Mouse (Mus musculus) intestine, embryonic 14.5 days (tissue): ENCODE data around the gene Srsf3. TPM values are rescaled to one million over a fixed set of nuclear protein-coding genes. Genes with fewer than 3 reads are reported as not detected.
A peak's percentile ranks its signal among the peaks of the same experiment; 100 is the strongest.
"Not testable (repeated sequence)": the region's sequence is repeated elsewhere in the genome, so short reads cannot be mapped to it uniquely, and the experiment has no call there.

Experiments
- ATAC-seq: fragments of 200-750 bp; cut with Nextera tagmentation; replicated peaks from 2 replicates; pipeline ENCODE4 v1.8.0; 2017; ENCODE audit warnings: low read depth, moderate number of reproducible peaks, moderate TSS enrichment, moderate library complexity; ENCODE audit not compliant: low FRiP score, low TSS enrichment
- DNase-seq: peaks from one replicate; pipeline ENCODE4 v3.0.0-alpha.2; 2018; ENCODE audit warnings: low spot score
- H3K27ac ChIP-seq: fragments of 300-500 bp; sonication (generic); 2 replicates; pipeline ENCODE4 v1.5.1; 2014; ENCODE audit warnings: low read depth, mild to moderate bottlenecking, control low read depth
- H3K27me3 ChIP-seq: fragments of 300-500 bp; sonication (generic); replicated peaks from 2 replicates; pipeline ENCODE4 v1.6.1; 2014; ENCODE audit warnings: low read length, control low read depth; ENCODE audit not compliant: control insufficient read depth, insufficient read depth
- H3K36me3 ChIP-seq: fragments of 300-500 bp; sonication (generic); 2 replicates; pipeline ENCODE4 v1.6.1; 2014; ENCODE audit warnings: low read length, control low read depth; ENCODE audit not compliant: control insufficient read depth, insufficient read depth
- H3K4me1 ChIP-seq: fragments of 300-500 bp; sonication (generic); replicated peaks from 2 replicates; pipeline ENCODE4 v1.6.1; 2014; ENCODE audit warnings: low read length, control low read depth, mixed read lengths; ENCODE audit not compliant: control insufficient read depth, insufficient read depth
- H3K4me2 ChIP-seq: fragments of 300-500 bp; sonication (generic); 2 replicates; pipeline ENCODE4 v1.6.1; 2014; ENCODE audit warnings: low read length
- H3K4me3 ChIP-seq: fragments of 300-500 bp; sonication (generic); 2 replicates; pipeline ENCODE4 v1.5.1; 2014; ENCODE audit warnings: low read depth, low read length, control low read depth, mixed read lengths
- H3K9ac ChIP-seq: fragments of 300-500 bp; sonication (generic); 2 replicates; pipeline ENCODE4 v1.6.1; 2014; ENCODE audit warnings: mild to moderate bottlenecking, low read length
- H3K9me3 ChIP-seq: fragments of 300-500 bp; sonication (generic); 2 replicates; pipeline ENCODE4 v1.6.1; 2016; ENCODE audit warnings: low read length, control low read depth; ENCODE audit not compliant: control insufficient read depth
- WGBS: fragments of 180-500 bp; shearing (Covaris S2); extraction: QIAGEN DNeasy Blood & Tissue Kit; methylation state at CpG from one replicate; pipeline ENCODE4 v1.1.7; 2014; 5-methylcytosine and 5-hydroxymethylcytosine counted together
- polyA plus RNA-seq: library from polyadenylated mRNA; unstranded; fragments of >200 nt; fragmentation: Nextera tagmentation; extraction: Ambion mirVana; gene quantifications from 2 replicates; pipeline ENCODE4 v1.2.1, GENCODE M21; 2014

Srsf3 gene
- polyA plus RNA-seq, 1 experiment from 2014 or later, result 585 TPM

DNA sequence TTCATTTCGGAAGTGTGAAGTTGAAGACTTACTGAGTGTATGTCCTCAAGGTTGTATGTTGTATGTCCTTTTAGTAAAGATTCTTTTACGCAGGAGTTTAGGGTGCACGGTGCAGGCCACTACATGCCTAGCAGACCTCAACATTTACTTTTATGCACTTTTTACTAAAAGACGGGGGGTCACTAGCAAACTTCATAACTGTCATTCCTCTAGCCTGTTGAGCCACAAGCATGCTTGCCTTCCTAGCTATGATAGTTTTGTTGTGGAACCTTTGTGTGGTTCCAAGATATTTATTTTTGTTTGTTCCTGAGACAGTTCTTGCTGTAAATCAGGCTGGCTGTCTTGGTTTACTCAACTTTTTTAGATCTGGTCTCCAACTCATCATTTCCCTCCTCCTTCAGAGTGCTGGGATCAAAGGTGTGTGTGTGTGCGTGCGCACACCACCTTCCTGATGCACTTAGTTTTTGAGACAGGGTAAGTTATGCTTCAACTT is 1.2 kb downstream of the Srsf3 start:
- H3K27ac ChIP-seq, result peak overlapping the region; percentile 99
- H3K27me3 ChIP-seq, result no peaks in the 10 kb centered on the region
- H3K9me3 ChIP-seq, result no peaks in the 10 kb centered on the region
- peak overlapping the region; percentile 100 for H3K4me3 ChIP-seq
- peak; percentile 67 for DNase-seq
- H3K9ac ChIP-seq, result peak overlapping the region; percentile 99
- no peak for ATAC-seq
- H3K4me2 ChIP-seq, result peak overlapping the region; percentile 99
- peaks cover 34% of the 10 kb centered on the region for H3K36me3 ChIP-seq
- H3K4me1 ChIP-seq, result peaks cover 21% of the 10 kb centered on the region
- under 1% methylated on average over 6 of the region's 6 CpGs for WGBS

DNA sequence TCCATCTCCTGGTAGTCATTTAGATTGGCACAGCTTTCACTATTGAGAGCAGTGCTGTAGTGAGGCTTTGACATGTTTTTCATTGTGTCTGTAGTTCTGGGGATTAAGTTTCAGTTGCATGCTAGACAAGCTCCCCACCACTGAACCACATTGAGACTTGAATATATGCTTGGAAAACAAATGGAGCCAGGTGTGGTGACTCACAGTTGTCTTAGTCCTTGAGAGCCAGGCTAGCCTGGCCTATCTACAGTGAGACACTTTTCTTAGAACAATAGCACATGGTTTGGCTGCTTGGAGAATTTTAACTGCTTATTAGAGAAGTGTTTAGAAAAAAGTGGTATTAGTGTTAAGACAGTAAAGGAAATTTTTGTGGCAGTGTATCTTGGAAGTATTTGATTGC is 1.8 kb downstream of the Srsf3 start:
- peak overlapping the region; percentile 99 for H3K9ac ChIP-seq

DNA sequence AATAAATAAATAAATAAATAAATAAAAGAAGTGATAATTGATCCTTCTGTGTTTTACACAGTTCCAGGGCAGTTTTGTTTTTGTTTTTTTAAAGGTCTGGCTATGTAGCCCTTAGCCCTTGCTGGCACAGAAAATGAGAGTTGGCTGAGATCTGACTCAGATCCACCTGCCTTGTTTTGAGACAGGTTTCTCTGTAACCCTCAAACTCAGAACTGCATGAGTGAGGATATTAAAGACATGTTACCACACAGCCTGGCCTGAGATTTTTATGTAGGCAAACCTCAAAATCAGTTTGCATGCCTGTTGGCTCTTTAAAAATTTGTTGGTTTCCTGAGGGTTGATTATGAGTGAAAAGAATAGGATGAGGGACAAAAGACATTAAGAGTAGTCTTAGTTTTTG is 3.1 kb downstream of the Srsf3 start:
- no peaks in the 10 kb centered on the region for H3K27me3 ChIP-seq

More for the DNA sequence above, 1.8 kb downstream of the Srsf3 start:
- Histone ChIP-seq H3K4me3 (peak overlapping the region; percentile 100), H3K27ac (peak overlapping the region; percentile 99), H3K4me2 (peak overlapping the region; percentile 99), H3K4me1 (peaks cover 21% of the 10 kb centered on the region), H3K9me3 (no peaks in the 10 kb centered on the region), H3K27me3 (no peaks in the 10 kb centered on the region), H3K36me3 (peaks cover 40% of the 10 kb centered on the region)
- ATAC-seq (no peak), DNase-seq (no peak)

DNA sequence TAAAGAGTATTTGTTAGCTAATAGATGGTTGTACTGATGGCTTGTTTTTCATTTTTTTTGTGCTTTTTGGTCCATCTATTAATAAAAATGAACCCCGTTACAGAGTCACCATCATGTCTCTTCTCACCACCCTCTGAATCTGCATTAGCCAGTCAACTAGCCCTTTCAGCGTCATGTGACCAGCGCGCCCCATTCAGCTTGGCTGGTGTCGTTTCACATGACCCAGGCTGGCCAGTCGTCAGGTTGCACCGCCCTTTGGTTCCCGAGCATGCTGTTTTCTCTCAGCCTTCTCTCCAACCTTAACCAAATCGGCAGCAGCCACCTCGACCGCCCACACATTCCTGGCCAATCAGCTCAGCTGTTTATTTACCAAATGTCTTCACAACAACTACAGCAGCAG is 6.9 kb downstream of the Srsf3 start:
- H3K9ac ChIP-seq, result no peak overlapping the region
- WGBS, result 67% methylated on average over 11 of the region's 11 CpGs
- H3K27me3 ChIP-seq, result no peaks in the 10 kb centered on the region
- H3K36me3 ChIP-seq, result peaks cover 85% of the 10 kb centered on the region
- peaks cover 16% of the 10 kb centered on the region for H3K4me1 ChIP-seq
- ATAC-seq (no peak), DNase-seq (no peak)
- H3K4me2 ChIP-seq, result no peak overlapping the region
- no peak overlapping the region for H3K4me3 ChIP-seq
- H3K27ac ChIP-seq, result no peak overlapping the region
- no peaks in the 10 kb centered on the region for H3K9me3 ChIP-seq

More for the DNA sequence above, 3.1 kb downstream of the Srsf3 start:
- Histone ChIP-seq H3K4me1 (peaks cover 21% of the 10 kb centered on the region), H3K4me3 (peak overlapping the region; percentile 100), H3K9ac (peak overlapping the region; percentile 99), H3K4me2 (peak overlapping the region; percentile 99), H3K9me3 (no peaks in the 10 kb centered on the region), H3K36me3 (peaks cover 52% of the 10 kb centered on the region), H3K27ac (no peak overlapping the region)
- DNase-seq (no peak), ATAC-seq (no peak)

DNA sequence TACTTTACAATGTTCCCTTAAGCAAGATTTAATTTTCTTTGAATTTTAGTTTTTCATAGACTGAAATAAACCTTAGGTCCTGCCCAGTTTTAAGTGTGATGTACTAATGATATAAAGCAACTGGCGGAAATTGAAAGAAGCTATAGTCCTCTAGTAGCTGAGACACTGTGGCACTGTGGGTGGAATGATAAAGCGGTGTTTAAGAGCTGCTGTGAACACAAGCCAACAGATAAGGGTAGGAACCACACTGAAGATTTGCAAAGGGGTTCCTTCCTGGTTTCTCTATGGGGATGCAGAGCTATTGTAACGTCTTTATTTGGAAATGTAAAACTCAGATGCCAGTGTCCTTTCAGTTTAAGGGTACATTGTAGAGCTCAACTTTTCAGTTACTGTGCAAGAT is 9.2 kb downstream of the Srsf3 start:
- not testable (repeated sequence) for H3K27ac ChIP-seq, H3K4me1 ChIP-seq, DNase-seq, ATAC-seq, H3K9ac ChIP-seq, H3K9me3 ChIP-seq, H3K4me2 ChIP-seq, H3K4me3 ChIP-seq, H3K27me3 ChIP-seq
- 87% methylated on average over 3 of the region's 3 CpGs for WGBS
- H3K36me3 ChIP-seq, result peaks cover 97% of the 10 kb centered on the region

DNA sequence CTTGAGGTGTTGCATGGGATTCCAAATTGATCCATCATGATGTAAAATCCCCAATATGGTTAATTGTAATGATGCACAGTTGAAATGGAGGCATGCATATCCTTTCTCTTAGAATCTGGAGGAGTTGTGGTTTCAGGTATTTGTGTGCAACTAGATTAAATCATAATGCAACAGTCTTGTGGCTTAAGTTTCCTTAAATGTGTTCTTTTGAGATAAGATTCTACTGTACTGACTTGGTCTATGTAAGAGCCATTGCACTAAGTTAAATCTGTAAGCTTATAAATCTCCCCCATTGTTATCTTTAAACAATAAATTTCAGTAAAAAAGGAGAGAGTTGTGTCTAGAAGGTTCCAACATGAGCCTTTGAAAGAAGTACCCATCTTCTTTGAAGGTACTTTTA is 10.1 kb downstream of the Srsf3 start:
- no peak for ATAC-seq
- H3K27ac ChIP-seq, result no peak overlapping the region
- H3K4me3 ChIP-seq, result no peak overlapping the region
- H3K9ac ChIP-seq, result no peak overlapping the region
- H3K4me2 ChIP-seq, result no peak overlapping the region
- no peaks in the 10 kb centered on the region for H3K9me3 ChIP-seq
- H3K27me3 ChIP-seq, result no peaks in the 10 kb centered on the region
- peaks cover under 1% of the 10 kb centered on the region; the same call in 1 of the 2 replicates for H3K4me1 ChIP-seq
- DNase-seq, result no peak
- peaks cover 97% of the 10 kb centered on the region for H3K36me3 ChIP-seq

DNA sequence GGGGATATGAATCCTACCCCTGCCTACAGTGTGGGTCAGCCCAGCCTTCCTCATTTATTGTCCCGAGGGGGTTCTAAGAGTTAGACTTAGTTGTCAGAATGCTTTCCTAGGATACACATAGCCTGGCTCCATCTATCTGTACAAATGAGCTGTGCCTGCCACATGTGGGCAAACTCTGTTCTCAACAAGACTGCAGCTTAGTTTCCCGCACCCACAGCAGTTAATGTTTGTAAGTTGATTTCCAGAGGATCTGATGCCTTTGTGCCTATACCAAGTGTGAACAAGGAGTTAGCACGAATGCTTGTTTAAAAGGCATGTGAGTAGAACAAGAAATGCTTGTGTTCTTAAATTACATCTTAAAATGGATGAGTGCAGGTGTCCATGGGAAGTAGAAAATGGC is 11.2 kb downstream of the Srsf3 start:
- peaks cover 89% of the 10 kb centered on the region for H3K36me3 ChIP-seq
- H3K9me3 ChIP-seq, result no peaks in the 10 kb centered on the region
- no peaks in the 10 kb centered on the region for H3K4me1 ChIP-seq
- WGBS, result 86% methylated on average over 3 of the region's 3 CpGs
- DNase-seq (no peak), ATAC-seq (no peak)
- no peak overlapping the region for H3K9ac ChIP-seq
- H3K4me2 ChIP-seq, result no peak overlapping the region
- H3K4me3 ChIP-seq, result no peak overlapping the region
- no peak overlapping the region for H3K27ac ChIP-seq
- no peaks in the 10 kb centered on the region for H3K27me3 ChIP-seq

DNA sequence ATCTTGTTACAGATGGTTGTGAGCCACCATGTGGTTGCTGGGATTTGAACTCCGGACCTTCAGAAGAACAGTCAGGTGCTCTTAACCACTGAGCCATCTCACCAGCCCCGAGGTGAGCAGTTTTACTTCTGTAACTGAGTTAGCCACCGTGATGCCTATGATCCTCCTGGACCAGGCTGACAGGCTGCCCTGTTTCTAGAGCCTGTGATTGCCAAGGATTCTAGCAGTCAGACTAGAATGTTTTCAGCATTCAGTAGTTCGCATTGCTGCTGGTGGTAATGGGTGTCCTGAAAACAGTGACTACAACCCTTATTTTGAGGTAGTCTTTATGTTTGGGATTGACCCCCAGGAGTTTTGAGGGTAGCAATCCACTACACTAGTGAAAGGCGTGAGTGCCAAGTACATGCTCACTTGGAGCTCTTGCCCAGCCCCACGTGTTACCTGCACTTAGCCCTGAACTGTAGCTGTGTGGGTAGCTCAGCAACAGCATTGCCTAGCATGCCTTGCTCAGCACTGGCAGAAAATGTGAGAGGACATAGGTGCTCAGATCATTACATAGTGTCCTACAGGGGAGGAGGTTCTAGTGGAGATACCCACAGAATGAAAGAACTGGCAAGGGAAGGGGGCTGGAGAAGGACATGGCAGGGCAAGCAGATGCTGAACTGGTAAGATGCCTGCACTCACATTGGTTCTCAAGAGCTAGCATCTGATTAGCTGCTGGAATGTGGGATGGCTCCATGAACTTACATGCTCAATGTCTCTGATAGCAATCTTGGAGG is 11.9 kb downstream of the Srsf3 start:
- ATAC-seq, result no peak
- H3K4me1 ChIP-seq, result no peaks in the 10 kb centered on the region; the same call in 1 of the 2 replicates
- no peaks in the 10 kb centered on the region for H3K9me3 ChIP-seq

DNA sequence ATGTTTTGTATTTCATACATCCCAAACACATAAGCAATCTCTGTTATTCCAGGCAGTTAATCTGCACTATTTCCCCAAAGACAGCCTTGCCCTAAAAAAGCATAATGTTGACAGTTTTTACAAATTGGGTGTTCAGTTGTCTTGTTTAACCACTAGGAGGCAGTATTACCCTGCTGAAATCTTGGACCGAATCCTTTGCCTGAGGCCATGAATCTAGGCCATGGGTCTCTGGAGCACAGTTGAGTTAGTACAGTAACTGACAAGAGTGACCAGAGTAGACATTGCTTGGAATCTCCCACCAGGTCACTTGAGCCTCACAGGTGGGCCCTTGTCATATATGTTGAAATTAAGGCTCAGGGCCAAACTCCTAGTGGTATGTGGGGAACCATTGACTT is 12.5 kb downstream of the Srsf3 start:
- Histone ChIP-seq H3K4me2 (no peak overlapping the region), H3K36me3 (peaks cover 76% of the 10 kb centered on the region), H3K9me3 (no peaks in the 10 kb centered on the region), H3K9ac (no peak overlapping the region), H3K4me3 (no peak overlapping the region), H3K27me3 (no peaks in the 10 kb centered on the region), H3K4me1 (no peaks in the 10 kb centered on the region; the same call in 1 of the 2 replicates), H3K27ac (no peak overlapping the region)
- no peak for ATAC-seq
- peak; percentile 74 for DNase-seq
- 83% methylated on average over 1 of the region's 1 CpGs for WGBS

More for the DNA sequence above, 11.9 kb downstream of the Srsf3 start:
- Histone ChIP-seq H3K36me3 (peaks cover 82% of the 10 kb centered on the region), H3K4me2 (no peak overlapping the region), H3K4me3 (no peak overlapping the region), H3K27ac (no peak overlapping the region), H3K27me3 (no peaks in the 10 kb centered on the region), H3K9ac (no peak overlapping the region)
- WGBS, result 85% methylated on average over 6 of the region's 6 CpGs
- DNase-seq, result peak; percentile 65
